Mouse (Mus musculus) layer of hippocampus, postnatal 36 days (tissue): ENCODE data around the gene Ulk4. TPM values are rescaled to one million over a fixed set of nuclear protein-coding genes. Genes with fewer than 3 reads are reported as not detected.
"Not testable (repeated sequence)": the region's sequence is repeated elsewhere in the genome, so short reads cannot be mapped to it uniquely, and the experiment has no call there.

ENCODE experiments used
- DNase-seq, 2 experiments: peaks; one replicate each; pipeline ENCODE4 v3.0.0; 2022
- microRNA-seq, 2 experiments: library from miRNA; unstranded; fragments of <30 nt; microRNA quantifications; one replicate each; pipeline ENCODE4 v1.2.0; 2021
- total RNA-seq, 2 experiments: library from RNA; stranded (reverse); gene quantifications; 2 replicates each; pipeline ENCODE4 v1.2.3; 2021

Ulk4 gene
- total RNA-seq, 2 experiments from 2014 or later, result 7.2 to 10.6 TPM

- DNase-seq, result no peak
Measured at GRCm38 (mm10) chr9:120932371-120932770, 344.6 kb downstream of the Ulk4 start.

- no peak for DNase-seq
Measured at GRCm38 (mm10) chr9:120930811-120931210, 346.2 kb downstream of the Ulk4 start.

GRCm38 (mm10) chr9:120930021-120930420 lies 347.0 kb downstream of the Ulk4 start:
- DNase-seq, result no peak

GRCm38 (mm10) chr9:120929081-120929480 lies 347.9 kb downstream of the Ulk4 start, which contains the start of gene Ctnnb1:
Ctnnb1 (plus strand) TSS chr9:120929216.
- no peak for DNase-seq

GRCm38 (mm10) chr9:120926939-120927606 lies 349.9 kb downstream of the Ulk4 start:
- DNase-seq, result no peak

GRCm38 (mm10) chr9:120926126-120926525 lies 350.9 kb downstream of the Ulk4 start:
- no peak for DNase-seq

- no peak for DNase-seq
Measured at GRCm38 (mm10) chr9:120919130-120919529, 357.9 kb downstream of the Ulk4 start.

GRCm38 (mm10) chr9:120918642-120919041 lies 358.4 kb downstream of the Ulk4 start:
- no peak for DNase-seq

- no peak for DNase-seq
Measured at GRCm38 (mm10) chr9:120918211-120918610, 358.8 kb downstream of the Ulk4 start.

GRCm38 (mm10) chr9:120917619-120918018 lies 359.4 kb downstream of the Ulk4 start:
- not testable (repeated sequence) for DNase-seq

- DNase-seq, result no peak
Measured at GRCm38 (mm10) chr9:120914877-120915459, 362.0 kb downstream of the Ulk4 start.

GRCm38 (mm10) chr9:120914429-120914828 lies 362.6 kb downstream of the Ulk4 start:
- no peak for DNase-seq

GRCm38 (mm10) chr9:120913152-120913551 lies 363.8 kb downstream of the Ulk4 start:
- DNase-seq, result no peak

GRCm38 (mm10) chr9:120908461-120908860 lies 368.5 kb downstream of the Ulk4 start:
- DNase-seq, result no peak

Small RNA genes within 50 kb of the gene (microRNA-seq; reads per million reads assigned to microRNA genes)
- gene Mir7090, result 0 reads per million in 2 experiments

Other genes starting within 250 kb of the Ulk4 start
- 100 to 1,000 TPM; 235 to 247 TPM for gene Trak1, start 20.3 kb upstream of the Ulk4 start, total RNA-seq
- 100 to 1,000 TPM; 678 to 800 TPM for gene Cck, start 218.5 kb upstream of the Ulk4 start, total RNA-seq